Mouse (Mus musculus): Measurements from ENCODE around the gene 1700037H04Rik.

GRCm38 (mm10) chr2:131156987-131157386 lies 2.9 kb downstream of the 1700037H04Rik start:
- TF ChIP-seq CTCF (IDR thresholded peaks at IDR 0.05; ENCODE audit: borderline replicate concordance, extremely low read depth, insufficient read depth, insufficient read length), result no peak
- TF ChIP-seq POLR2A (IDR thresholded peaks at IDR 0.05; ENCODE audit: borderline replicate concordance, extremely low read depth, insufficient read depth, insufficient read length, poor library complexity, severe bottlenecking), result no peak

Data from brain, embryonic 14.5 days (tissue).